Mouse (Mus musculus): ENCODE measurements around the gene Zfp574.

DNA sequence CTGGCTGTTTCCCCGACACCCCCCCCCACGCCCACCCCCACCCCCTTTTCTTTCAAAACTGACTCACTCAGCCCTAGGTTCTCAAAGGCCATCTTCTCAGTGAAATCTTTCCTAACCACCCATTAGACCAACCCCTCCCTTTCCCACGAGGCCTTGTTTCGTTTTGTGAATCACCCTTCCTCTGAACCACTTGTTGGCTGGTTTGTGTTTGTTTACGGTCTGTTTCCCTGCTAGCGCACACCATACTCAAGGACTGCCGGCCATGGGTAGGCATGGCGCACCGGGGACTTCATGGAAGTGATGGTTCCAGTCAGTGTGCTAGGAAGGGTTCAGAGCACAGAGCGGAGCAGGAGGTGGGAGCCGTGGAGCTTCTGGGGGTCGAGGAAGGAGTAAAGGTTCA, 37.0 kb downstream of the Zfp574 start:
- TF ChIP-seq POLR2A (IDR thresholded peaks at IDR 0.05; ENCODE audit: borderline replicate concordance, extremely low read depth, low read depth, low read length) = no peak
- TF ChIP-seq CTCF (IDR thresholded peaks at IDR 0.05; ENCODE audit: insufficient read depth, low read length) = no peak

Measured in lung, adult 2 months (tissue).